Mouse (Mus musculus) hindbrain, postnatal 0 days (tissue): Measurements from ENCODE around the gene Csk. TPM values are rescaled to one million over a fixed set of nuclear protein-coding genes. Genes with fewer than 3 reads are reported as not detected.

Experiments
- ATAC-seq: fragments of 200-750 bp; cut with Nextera tagmentation; 2 replicates; pipeline ENCODE4 v1.8.0; 2017; ENCODE audit warnings: mild to moderate bottlenecking, moderate TSS enrichment, moderate library complexity
- DNase-seq: peaks from one replicate; pipeline ENCODE4 v3.0.0-alpha.2; 2015; ENCODE audit warnings: low spot score
- H3K27ac ChIP-seq: fragments of 300-500 bp; sonication (generic); 2 replicates; pipeline ENCODE4 v1.5.1; 2014; ENCODE audit warnings: mild to moderate bottlenecking
- H3K27me3 ChIP-seq: fragments of 300-500 bp; sonication (generic); 2 replicates; pipeline ENCODE4 v1.6.1; 2014; ENCODE audit warnings: low read length, mixed read lengths; ENCODE audit not compliant: insufficient read depth
- H3K36me3 ChIP-seq: fragments of 300-500 bp; sonication (generic); 2 replicates; pipeline ENCODE4 v1.6.1; 2014; ENCODE audit warnings: low read length, mixed read lengths; ENCODE audit not compliant: insufficient read depth
- H3K4me1 ChIP-seq: fragments of 300-500 bp; sonication (generic); 2 replicates; pipeline ENCODE4 v1.6.1; 2014; ENCODE audit warnings: antibody characterized with exemption, low read length, mixed read lengths; ENCODE audit not compliant: insufficient read depth
- H3K4me2 ChIP-seq: fragments of 300-500 bp; sonication (generic); 2 replicates; pipeline ENCODE4 v1.6.1; 2014; ENCODE audit warnings: low read depth, mild to moderate bottlenecking, low read length, moderate library complexity, mixed read lengths
- H3K4me3 ChIP-seq: fragments of 300-500 bp; sonication (generic); 2 replicates; pipeline ENCODE4 v1.5.1; 2014; ENCODE audit warnings: low read length
- H3K9ac ChIP-seq: fragments of 300-500 bp; sonication (generic); replicated peaks from 2 replicates; pipeline ENCODE4 v1.6.1; 2014; ENCODE audit warnings: mild to moderate bottlenecking, low read length, moderate library complexity, mixed read lengths
- H3K9me3 ChIP-seq: fragments of 300-500 bp; sonication (generic); 2 replicates; pipeline ENCODE4 v1.6.1; 2016; ENCODE audit warnings: low read length, mixed read lengths
- CTCF ChIP-seq: IDR thresholded peaks from 2 replicates; pipeline ENCODE4 v1.5.1; 2016; ENCODE audit warnings: antibody characterized with exemption, control low read depth, low read depth
- WGBS: fragments of 180-500 bp; shearing (Covaris S2); extraction: QIAGEN DNeasy Blood & Tissue Kit; methylation state at CpG from one replicate; pipeline ENCODE4 v1.1.7; 2014; 5-methylcytosine and 5-hydroxymethylcytosine counted together
- polyA plus RNA-seq: library from polyadenylated mRNA; unstranded; fragments of >200 nt; fragmentation: Nextera tagmentation; extraction: Ambion mirVana; gene quantifications from 2 replicates; pipeline ENCODE4 v1.2.1, GENCODE M21; 2015
- total RNA-seq: library from RNA; depleted of rRNA; stranded (reverse); fragments of >200 nt; gene quantifications from 2 replicates; pipeline ENCODE4 v1.2.3, GENCODE M21; 2014

Csk gene
- total and polyA plus RNA-seq, 2 experiments from 2014 or later: 44.4 to 129 TPM

DNA sequence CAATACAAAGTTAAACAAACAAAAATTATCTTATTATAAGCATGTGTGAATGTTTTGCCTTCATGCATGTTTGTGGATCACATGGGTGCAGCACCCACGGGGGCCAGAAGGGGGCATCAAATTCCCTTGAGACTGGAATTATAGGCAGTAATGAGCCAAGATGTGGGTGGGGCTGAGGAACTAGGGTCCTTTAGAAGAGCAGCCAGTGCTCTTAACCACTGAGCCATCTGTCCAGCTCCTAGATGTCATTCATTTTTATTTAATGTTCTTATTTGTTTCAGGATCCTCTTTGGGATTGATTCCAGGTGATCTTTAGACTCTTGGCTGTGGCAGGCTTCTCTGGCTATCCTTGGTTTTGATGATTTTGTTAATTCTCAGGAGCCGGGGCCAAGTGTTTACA, 34.7 kb upstream of the Csk start:
- no peaks in the 10 kb centered on the region for H3K27me3 ChIP-seq
- no peak overlapping the region for H3K4me3 ChIP-seq
- DNase-seq (peak; percentile 10), ATAC-seq (no peak)
- peak; percentile 36; the same call in 1 of the 2 replicates for TF ChIP-seq CTCF
- H3K9ac ChIP-seq: no peak overlapping the region
- H3K27ac ChIP-seq: no peak overlapping the region
- no peak overlapping the region for H3K4me2 ChIP-seq
- H3K9me3 ChIP-seq: no peaks in the 10 kb centered on the region
- WGBS: 65% methylated on average over 2 of the region's 2 CpGs
- no peaks in the 10 kb centered on the region for H3K36me3 ChIP-seq
- H3K4me1 ChIP-seq: no peaks in the 10 kb centered on the region

DNA sequence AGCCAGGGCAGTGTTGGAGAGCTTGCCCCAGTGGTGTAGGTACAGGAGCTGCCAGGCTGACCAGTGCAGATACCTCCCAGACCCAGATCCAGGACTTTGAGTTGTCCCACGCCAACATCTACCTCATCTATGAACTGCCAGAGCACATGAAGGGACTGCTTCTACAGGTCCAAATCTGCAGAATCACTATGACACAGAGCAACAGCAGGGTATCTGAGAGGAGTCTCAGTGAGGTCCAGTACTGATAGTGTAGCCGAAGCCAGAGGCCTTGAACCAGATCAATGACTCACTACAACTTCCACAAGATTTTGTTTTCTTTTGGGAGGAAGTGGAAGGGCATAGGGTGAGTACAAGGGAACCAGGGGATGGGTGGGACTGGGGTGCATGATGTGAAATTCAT, 34.3 kb upstream of the Csk start, which contains the start of gene Cyp1a1:
TSS of gene Cyp1a1 (plus strand) at position 178 of the 400 bp plus-strand sequence.
- WGBS: 87% methylated on average over 2 of the region's 2 CpGs
- Histone ChIP-seq H3K27me3 (no peaks in the 10 kb centered on the region), H3K4me3 (no peak within 1 kb of the TSS), H3K9me3 (no peaks in the 10 kb centered on the region), H3K36me3 (no peaks in the 10 kb centered on the region), H3K4me2 (no peak within 1 kb of the TSS), H3K4me1 (no peaks in the 10 kb centered on the region), H3K27ac (no peak within 1 kb of the TSS), H3K9ac (no peak within 1 kb of the TSS)
- no peak for TF ChIP-seq CTCF
- no peak for ATAC-seq
- DNase-seq: no peak

GRCm38 (mm10) chr9:57686011-57686410, 32.6 kb upstream of the Csk start:
- no peak for TF ChIP-seq CTCF
- H3K4me1 ChIP-seq: no peaks in the 10 kb centered on the region
- no peaks in the 10 kb centered on the region for H3K9me3 ChIP-seq
- ATAC-seq (no peak), DNase-seq (no peak)
- no peaks in the 10 kb centered on the region for H3K36me3 ChIP-seq
- no peak overlapping the region for H3K27ac ChIP-seq
- H3K4me3 ChIP-seq: no peak overlapping the region
- no peaks in the 10 kb centered on the region for H3K27me3 ChIP-seq
- no peak overlapping the region for H3K9ac ChIP-seq
- 85% methylated on average over 5 of the region's 5 CpGs for WGBS
- no peak overlapping the region for H3K4me2 ChIP-seq

GRCm38 (mm10) chr9:57683520-57683919, 30.1 kb upstream of the Csk start, which contains the start of gene Cyp1a2:
TSS of gene Cyp1a2 (minus strand) at chr9:57683703.
- Histone ChIP-seq H3K27ac (no peak within 1 kb of the TSS), H3K9ac (no peak within 1 kb of the TSS), H3K4me2 (no peak within 1 kb of the TSS), H3K27me3 (no peaks in the 10 kb centered on the region), H3K4me1 (no peaks in the 10 kb centered on the region), H3K36me3 (no peaks in the 10 kb centered on the region), H3K9me3 (no peaks in the 10 kb centered on the region), H3K4me3 (no peak within 1 kb of the TSS)
- WGBS: 85% methylated on average over 5 of the region's 5 CpGs
- no peak for TF ChIP-seq CTCF
- ATAC-seq (no peak), DNase-seq (no peak)

DNA sequence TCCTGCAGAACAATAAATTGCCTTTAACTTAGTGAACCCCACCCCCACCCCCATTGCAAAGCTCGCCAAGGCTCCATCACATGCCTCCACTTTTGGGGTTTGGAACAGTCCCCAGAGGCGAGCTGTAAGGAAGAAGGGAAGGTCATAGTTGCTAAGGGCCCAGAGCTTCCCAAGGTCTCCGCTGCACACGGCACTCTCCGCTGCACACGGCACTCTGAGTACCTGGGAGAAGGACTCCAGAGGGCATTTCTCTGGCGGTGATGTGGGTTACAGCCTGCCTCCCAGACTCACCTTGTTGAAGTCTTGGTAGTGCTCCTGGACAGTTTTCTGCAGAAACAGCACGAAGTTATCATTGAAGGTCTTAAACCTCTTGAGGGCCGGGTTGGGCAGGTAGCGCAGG, 28.0 kb upstream of the Csk start:
- 85% methylated on average over 10 of the region's 10 CpGs for WGBS
- ATAC-seq (no peak), DNase-seq (no peak)
- Histone ChIP-seq H3K36me3 (no peaks in the 10 kb centered on the region), H3K9ac (no peak overlapping the region), H3K4me3 (no peak overlapping the region), H3K4me2 (no peak overlapping the region), H3K4me1 (no peaks in the 10 kb centered on the region), H3K27ac (no peak overlapping the region), H3K27me3 (no peaks in the 10 kb centered on the region), H3K9me3 (no peaks in the 10 kb centered on the region)
- TF ChIP-seq CTCF: no peak

- DNase-seq: no peak
- 87% methylated on average over 5 of the region's 5 CpGs for WGBS
- Histone ChIP-seq H3K27me3 (no peaks in the 10 kb centered on the region), H3K9me3 (no peaks in the 10 kb centered on the region), H3K4me1 (no peaks in the 10 kb centered on the region), H3K4me2 (no peak overlapping the region), H3K4me3 (no peak overlapping the region), H3K27ac (no peak overlapping the region), H3K9ac (no peak overlapping the region), H3K36me3 (no peaks in the 10 kb centered on the region)
- ATAC-seq: no peak
- no peak for TF ChIP-seq CTCF
Observed at GRCm38 (mm10) chr9:57671500-57671899, 18.1 kb upstream of the Csk start.

DNA sequence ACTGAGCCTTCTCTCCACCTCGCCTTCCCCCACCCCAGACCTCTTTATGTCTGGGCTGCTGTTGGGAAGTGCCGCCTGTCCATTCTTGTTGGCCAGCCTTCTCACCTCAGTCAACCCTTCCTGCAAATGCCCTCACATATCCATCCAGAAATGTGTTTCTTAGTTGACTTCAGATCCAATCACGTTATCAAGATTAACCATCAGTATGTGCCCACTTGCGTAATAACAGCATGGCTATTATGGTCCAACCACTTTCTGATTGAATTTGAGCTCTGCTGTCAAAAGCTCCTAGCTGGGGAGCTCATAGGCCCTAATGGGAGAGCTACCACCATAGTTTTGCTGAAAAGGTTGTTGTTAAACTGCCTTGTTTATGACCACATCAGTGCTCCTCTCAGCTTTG, 17.6 kb upstream of the Csk start:
- ATAC-seq: no peak
- Histone ChIP-seq H3K4me2 (no peak overlapping the region), H3K27ac (no peak overlapping the region), H3K36me3 (no peaks in the 10 kb centered on the region), H3K9ac (no peak overlapping the region), H3K4me1 (no peaks in the 10 kb centered on the region), H3K27me3 (no peaks in the 10 kb centered on the region), H3K4me3 (no peak overlapping the region), H3K9me3 (no peaks in the 10 kb centered on the region)
- WGBS: 90% methylated on average over 4 of the region's 4 CpGs
- DNase-seq: no peak
- TF ChIP-seq CTCF: no peak
